Mouse (Mus musculus): ENCODE results near the gene Epha6.

Gene Epha6

GRCm38 (mm10) chr16:59682216-59682891, 923.0 kb downstream of the Epha6 start:
- no peak for DNase-seq (ENCODE audit: low spot score in 2 of 2)

GRCm38 (mm10) chr16:59666938-59667337, 938.4 kb downstream of the Epha6 start:
- no peak for DNase-seq (ENCODE audit: low spot score in 2 of 2)

GRCm38 (mm10) chr16:59643766-59644165, 961.6 kb downstream of the Epha6 start:
- DNase-seq (ENCODE audit: low spot score in 2 of 2), result no peak

- DNase-seq (ENCODE audit: low spot score in 2 of 2), result no peak
Measured at GRCm38 (mm10) chr16:59639985-59640384, 965.3 kb downstream of the Epha6 start.

- DNase-seq (ENCODE audit: low spot score in 2 of 2), result peak; percentile 93 to 94
Measured at GRCm38 (mm10) chr16:59639102-59639691, 966.1 kb downstream of the Epha6 start, which contains the start of gene Arl6. Gene Arl6, minus strand, starts transcription at chr16:59639391.

- DNase-seq (ENCODE audit: low spot score in 2 of 2), result no peak
Measured at GRCm38 (mm10) chr16:59634598-59634997, 970.7 kb downstream of the Epha6 start.

GRCm38 (mm10) chr16:59621554-59621953, 983.8 kb downstream of the Epha6 start:
- no peak for DNase-seq (ENCODE audit: low spot score in 2 of 2)

- DNase-seq (ENCODE audit: low spot score in 2 of 2), result no peak
Measured at GRCm38 (mm10) chr16:59617167-59617566, 988.2 kb downstream of the Epha6 start.

GRCm38 (mm10) chr16:59615675-59616074, 989.7 kb downstream of the Epha6 start:
- DNase-seq (ENCODE audit: low spot score in 2 of 2), result no peak

GRCm38 (mm10) chr16:59610750-59611149, 994.6 kb downstream of the Epha6 start:
- DNase-seq (ENCODE audit: low spot score in 2 of 2), result no peak

- DNase-seq (ENCODE audit: low spot score in 2 of 2), result no peak
Measured at GRCm38 (mm10) chr16:59604078-59604781, 1001.1 kb downstream of the Epha6 start.

All from right cerebral cortex, postnatal 36 days (tissue).